Mouse (Mus musculus) cerebellum, adult 18-20 months (tissue): ENCODE data around the gene Acer1.

Experiments used
- DNase-seq, 2 experiments: peaks; one replicate each; pipeline ENCODE4 v3.0.0; 2021

The Acer1 gene

GRCm38 (mm10) chr17:56982013-56982412 lies at the start of gene Acer1:
Acer1 (minus strand) TSS chr17:56982126.
- DNase-seq, result no peak

DNA sequence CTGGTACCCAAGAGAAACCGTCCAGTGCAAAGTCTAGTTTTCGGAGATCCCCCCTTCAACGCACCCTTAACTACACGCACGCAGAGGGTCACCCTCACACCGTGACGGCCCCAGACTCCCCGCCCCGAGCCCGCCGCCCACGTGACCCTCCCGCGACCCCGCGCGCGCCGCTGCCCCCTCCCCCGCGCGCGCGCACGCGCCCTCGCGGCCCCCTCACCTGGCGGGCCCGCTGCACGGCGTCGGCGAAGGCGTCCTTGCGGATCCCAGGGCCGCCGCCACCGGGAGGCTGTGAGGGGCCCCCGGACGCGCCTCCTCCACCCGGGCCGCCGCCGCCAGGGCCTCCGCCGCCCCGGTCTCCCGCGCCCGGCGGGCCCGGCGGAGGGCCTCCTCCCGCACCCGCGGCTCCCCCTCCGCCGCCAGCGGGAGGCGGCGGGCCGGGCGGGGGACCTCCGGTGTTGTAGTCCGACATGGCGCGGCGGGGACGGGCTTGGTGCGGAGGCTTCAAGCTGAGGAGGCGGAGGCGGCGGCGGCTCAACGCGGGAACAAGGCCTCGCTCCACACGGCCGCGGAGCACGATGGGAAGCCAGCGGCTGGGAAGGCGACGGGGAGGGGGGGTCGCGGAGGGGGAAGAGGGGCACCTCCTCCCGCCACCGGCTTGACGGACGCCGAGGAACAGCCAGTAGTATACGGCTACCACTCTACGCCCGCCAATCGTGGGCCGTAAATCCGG lies 49.2 kb upstream of the Acer1 start, which contains the start of gene Khsrp:
TSS of gene Khsrp (minus strand) at position 592 of the 730 bp plus-strand sequence.
- no peak for DNase-seq

DNA sequence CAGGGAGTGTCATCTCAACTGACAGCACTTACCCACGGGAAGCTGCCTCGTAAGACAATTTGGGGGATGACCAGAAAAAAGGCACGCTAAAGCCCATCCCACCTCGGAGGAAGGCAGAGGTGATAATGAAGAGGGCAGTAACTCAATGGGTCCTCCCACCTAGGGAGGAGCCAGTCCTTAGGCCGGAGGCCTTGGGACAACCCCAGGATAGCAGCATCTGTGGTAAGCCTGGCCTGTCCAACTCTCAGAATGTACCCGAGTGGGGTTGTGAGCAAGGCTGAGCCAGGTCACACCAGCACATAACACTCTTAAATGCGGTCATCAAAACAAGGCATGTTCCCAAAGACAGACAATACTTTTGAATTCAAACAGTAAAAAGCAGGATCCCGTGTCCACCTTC lies 47.8 kb upstream of the Acer1 start:
- no peak for DNase-seq

DNA sequence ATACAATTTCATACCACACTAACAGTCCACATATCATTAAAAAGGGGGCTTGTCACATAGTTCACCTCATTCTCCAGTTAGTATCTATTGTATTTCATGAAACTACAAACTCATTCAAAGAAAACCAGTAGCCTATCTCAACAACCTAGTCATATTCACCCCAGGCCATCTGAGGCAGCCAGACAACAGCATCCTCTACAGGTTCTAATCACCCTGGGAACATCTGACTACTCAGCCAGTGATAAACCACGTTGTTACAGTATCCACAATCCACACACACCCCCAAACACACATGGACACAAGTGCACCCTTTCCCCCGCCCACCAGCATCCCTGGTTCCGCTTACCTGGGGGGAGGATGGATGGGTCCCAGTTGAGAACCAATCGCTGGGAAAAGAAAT lies 45.5 kb upstream of the Acer1 start:
- no peak for DNase-seq

GRCm38 (mm10) chr17:57020960-57021359 lies 39.0 kb upstream of the Acer1 start:
- no peak for DNase-seq

DNA sequence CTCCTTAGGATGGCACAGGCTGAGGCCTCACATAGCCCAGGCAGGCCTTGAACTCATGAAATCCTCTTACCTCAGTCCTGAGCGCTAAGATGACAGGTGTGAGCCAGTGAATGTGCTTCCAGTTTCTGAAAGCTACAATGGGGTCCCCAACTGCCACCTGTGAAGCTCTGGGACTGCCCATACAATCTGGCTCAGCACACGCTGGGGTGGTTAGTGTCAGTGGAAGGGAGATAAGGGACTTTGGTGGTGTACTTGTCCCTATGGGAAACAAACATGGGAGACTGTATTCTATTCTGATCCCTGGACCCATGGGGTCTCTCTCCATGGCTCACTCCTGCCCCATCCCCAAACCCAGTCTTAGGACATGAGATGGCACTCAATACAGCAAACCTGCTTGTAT lies 37.8 kb upstream of the Acer1 start:
- DNase-seq, result no peak

DNA sequence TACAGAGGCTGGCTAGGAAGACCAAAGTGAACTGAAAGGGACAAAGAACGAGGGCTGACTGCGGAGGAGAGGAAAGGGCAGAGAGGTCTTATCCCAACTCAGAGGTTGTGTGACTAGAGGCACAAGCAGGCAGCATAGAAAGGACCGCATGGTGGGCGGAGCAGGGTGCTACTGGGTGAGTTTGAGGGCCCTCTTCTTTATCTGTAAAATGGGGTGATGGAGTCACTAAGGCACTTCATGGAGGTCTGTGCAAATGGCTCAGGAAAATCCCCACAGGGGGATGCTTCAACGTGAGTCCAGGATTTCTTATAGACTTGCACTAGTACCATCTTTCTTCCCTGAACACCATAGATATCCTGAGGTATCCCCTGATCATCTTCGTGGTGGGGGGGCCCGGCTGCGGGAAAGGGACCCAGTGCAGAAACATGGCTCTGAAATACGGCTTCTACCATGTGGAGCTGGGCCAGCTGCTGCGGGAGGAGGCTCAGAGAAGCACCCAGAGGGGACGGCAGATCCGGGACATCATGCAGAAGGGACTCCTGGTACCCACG lies 30.4 kb upstream of the Acer1 start:
- DNase-seq, result peak in 1 of 2 experiments; percentile 26

- DNase-seq, result peak; percentile 92
Observed at GRCm38 (mm10) chr17:57011236-57012141, 29.6 kb upstream of the Acer1 start, which contains the start of the genes Gtf2f1 and Gm17949. Gtf2f1 (minus strand) TSS chr17:57011288. Gm17949 (plus strand) TSS chr17:57011469.

GRCm38 (mm10) chr17:57010911-57011235 lies 28.9 kb upstream of the Acer1 start:
- no peak for DNase-seq

DNA sequence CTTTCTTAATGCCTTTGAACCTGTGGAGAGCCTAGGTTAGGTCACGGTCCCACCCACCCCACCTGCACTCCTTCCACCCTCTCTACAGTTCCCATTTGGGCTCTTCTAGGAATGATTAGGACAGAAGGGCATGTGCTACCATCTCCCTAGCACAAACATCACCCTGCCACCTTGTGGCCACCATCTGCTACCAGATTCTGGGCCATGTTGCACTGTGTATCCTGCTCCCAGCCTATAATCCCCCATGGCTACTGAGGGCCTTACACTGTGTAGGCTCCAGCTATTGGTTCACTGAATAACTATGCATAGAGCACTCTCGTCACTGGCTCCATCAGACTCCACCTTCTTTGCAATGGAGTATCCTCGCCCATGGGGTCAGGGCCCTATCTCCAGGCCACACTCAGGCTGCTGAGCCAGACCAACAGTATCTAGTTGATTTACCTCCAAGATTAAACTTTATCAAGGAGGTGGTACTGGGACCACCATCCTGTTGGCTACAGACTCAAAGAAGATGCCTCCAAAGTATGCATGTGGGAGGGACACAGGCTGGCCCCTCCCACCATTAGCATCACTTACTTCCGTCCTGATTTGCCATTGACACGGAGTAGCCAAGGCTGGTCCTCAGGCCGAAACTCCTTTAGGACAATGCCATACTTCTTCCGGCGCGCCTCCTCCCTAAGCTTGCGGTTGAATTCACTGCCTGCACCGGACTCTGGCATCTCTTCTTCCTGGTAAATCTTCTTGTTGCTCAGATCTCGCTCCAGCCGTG lies 25.4 kb upstream of the Acer1 start:
- DNase-seq, result no peak

DNA sequence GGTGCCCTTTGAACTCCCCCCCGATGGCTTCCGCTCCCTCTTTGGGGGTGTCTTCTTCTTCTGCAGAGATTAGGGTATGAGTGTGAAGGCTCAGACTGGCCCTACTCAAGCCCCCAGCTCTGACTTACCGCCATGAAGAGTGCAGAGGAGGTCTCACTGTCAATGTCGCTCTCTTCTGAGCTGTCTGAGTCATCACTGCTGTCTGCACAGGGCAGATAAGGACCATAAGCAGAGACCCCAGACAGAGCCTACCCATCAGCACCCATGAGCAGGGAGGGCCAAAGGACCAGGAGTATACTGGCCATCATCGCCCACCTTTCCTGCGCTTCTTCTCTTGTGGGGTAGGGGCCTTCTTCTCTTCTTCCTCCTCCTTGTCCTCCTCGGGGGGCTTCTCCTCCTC lies 22.1 kb upstream of the Acer1 start:
- DNase-seq, result no peak

DNA sequence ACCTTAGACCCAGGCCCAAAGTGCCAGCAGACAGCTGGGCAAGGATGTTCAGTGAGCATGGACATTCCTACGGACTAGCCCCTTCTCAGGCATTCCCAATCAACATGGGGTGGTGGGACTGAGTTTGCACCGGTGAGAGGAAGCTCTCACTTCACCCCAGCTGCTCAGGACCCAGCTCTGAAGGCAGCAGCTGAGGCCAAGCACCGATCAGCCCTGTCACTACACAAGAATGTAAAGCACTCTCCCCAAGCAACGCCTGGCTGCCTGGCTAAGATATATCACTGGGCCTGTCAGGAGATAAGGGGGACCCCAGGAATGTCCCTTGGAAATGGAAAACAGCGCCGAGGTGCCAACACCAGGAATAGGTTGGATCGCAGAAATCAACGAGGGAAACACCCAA lies 19.3 kb upstream of the Acer1 start:
- no peak for DNase-seq

GRCm38 (mm10) chr17:56999968-57000609 lies 18.2 kb upstream of the Acer1 start, which contains the start of gene Pspn:
Pspn (minus strand) TSS chr17:57000018.
- no peak for DNase-seq

- DNase-seq, result no peak
Observed at GRCm38 (mm10) chr17:56999414-56999813, 17.5 kb upstream of the Acer1 start.

DNA sequence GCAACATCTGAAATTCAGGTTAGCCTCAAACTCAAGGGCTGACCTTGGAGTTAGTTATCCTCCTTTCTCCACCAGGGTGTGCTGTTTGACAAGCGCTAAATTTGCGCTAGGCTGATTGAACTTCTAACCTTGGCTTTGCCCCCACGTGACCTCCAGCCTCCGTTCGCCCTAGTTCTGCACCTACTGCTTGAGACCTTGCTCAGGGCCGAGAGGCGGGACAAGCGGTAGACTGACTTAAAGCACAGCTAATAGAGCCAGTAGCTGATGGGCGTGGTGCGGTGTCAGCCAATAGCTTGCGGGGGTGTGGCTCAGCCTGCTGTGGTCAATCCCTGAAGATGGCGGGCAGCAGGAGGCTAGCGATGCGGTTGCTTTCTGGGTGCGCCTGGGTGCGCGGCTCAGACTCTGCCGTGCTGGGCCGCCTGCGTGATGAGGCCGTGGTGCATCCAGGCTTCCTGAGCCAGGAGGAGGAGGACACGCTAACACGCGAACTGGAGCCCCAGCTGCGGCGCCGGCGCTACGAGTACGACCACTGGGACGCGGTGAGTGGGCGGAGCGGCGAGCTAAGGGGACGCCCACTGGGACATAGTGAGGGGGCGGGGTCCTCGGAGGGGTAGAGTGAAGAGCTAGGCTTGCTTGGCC lies 15.2 kb upstream of the Acer1 start, which contains the start of gene Alkbh7:
TSS of gene Alkbh7 (plus strand) at position 311 of the 639 bp plus-strand sequence.
- DNase-seq, result peak; percentile 91 to 98

DNA sequence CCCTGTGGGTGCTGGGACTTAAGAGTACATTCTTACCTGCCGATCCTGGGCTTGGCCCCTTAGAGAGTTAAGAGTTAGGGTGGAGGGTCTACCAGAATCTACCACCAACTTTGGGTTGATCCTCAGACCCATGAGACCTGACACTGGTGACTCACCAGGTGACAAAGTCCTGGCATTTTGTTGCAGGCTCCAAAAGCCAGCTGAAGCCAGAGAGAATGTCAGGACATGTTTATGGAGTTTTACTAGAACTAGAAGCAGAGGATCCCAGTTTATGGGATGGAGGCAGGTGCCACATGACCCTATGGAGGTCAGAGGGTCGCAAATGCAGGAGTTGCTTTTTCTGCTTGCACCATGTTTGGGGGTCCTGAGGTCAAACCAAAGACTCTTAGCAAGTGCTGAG lies 14.6 kb upstream of the Acer1 start:
- no peak for DNase-seq

DNA sequence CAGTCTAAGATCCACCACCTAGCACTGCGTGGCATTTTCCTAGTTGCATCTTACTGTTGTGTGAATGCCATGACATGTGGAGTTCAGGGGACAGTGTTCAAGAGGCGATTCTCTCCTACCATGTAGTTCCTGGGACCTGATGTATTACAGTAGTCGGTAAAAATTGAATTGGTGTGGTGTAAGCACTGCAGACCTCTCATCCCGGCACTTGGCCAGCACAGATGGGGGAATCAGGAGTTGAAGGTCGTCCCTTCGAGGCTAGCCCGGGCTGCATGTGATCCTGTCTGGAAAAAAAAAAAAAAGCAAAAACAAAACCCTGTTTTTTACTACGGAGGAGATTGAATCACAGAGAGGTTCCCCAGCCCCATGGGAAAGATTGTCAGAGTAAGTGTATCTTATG lies 13.1 kb upstream of the Acer1 start:
- no peak for DNase-seq

GRCm38 (mm10) chr17:56990966-56991365 lies 9.0 kb upstream of the Acer1 start:
- DNase-seq, result no peak

DNA sequence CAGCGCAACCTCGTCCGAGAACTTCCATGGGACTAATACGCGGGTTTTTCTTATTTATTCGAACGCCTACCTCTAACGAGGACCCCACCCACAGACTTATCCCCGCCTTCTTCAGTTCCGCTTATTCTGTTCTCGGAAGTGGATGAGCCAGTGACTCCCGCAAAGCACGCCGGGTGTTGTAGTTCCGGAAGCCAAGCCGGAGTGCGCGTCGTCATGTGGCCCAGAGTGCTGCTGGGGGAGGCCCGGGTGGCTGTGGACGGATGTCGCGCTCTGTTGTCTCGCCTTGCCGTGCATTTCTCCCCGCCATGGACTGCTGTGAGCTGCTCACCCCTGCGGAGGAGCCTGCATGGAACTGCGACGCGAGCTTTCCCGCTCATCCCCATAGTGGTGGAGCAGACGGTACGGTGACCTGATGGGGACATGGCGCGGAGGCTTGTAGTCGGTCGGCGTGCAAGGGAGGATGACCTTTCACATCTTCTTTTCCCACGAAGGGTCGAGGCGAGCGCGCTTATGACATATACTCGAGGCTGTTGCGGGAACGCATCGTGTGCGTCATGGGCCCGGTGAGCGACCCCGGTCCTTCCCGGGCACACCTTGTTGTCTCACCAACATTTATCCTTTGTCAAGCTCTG lies 8.3 kb upstream of the Acer1 start, which contains the start of gene Clpp:
TSS of gene Clpp (plus strand) at position 191 of the 632 bp plus-strand sequence.
- peak; percentile 94 to 99 for DNase-seq

DNA sequence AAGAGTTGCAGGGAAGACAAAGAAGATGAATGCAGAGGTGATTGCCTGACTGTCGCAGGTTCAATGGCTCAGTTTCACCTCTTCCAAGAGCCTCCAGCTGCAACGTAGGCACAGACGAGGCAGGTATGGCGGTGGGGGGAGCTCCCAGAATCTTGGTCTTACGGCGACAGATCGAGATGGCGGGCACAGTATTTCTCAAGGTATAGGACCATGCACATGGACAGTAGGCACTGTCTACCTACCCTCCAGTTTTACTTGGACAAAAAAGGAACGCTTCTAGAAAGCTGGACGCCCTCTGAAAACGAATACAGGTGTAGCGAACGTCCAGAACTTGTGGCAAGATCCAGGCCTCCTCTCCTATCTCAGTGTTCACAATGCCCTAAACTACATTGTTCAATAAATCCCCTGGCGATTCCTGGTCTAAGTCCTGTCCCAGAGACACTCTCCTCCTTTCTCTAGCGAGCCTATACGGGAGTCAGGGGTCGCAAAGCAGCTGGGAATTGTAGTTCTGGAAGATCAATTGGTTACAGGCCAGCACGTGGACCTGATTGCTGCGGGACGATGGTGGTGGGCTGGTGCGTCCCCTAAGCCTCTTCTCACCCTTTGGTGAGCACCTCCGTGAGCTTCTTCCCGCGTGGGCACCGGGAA lies 7.7 kb upstream of the Acer1 start:
- DNase-seq, result peak in 1 of 2 experiments; percentile 87
